Mouse (Mus musculus) liver, embryonic 12.5 days (tissue): ENCODE results near the gene Asb15. TPM values are rescaled to one million over a fixed set of nuclear protein-coding genes. Genes with fewer than 3 reads are reported as not detected.
A peak's percentile ranks its signal among the peaks of the same experiment; 100 is the strongest.

Source experiments
- ATAC-seq: fragments of 200-750 bp; cut with Nextera tagmentation; 2 replicates; pipeline ENCODE4 v1.8.0; 2017; ENCODE audit warnings: moderate number of reproducible peaks, mild to moderate bottlenecking, moderate library complexity
- H3K27ac ChIP-seq: fragments of 300-500 bp; sonication (generic); 2 replicates; pipeline ENCODE4 v1.5.1; 2016; ENCODE audit warnings: mild to moderate bottlenecking
- H3K27me3 ChIP-seq: fragments of 300-500 bp; sonication (generic); replicated peaks from 2 replicates; pipeline ENCODE4 v1.6.1; 2016; ENCODE audit warnings: mild to moderate bottlenecking, moderate library complexity
- H3K36me3 ChIP-seq: fragments of 300-500 bp; sonication (generic); 2 replicates; pipeline ENCODE4 v1.6.1; 2016; ENCODE audit warnings: mild to moderate bottlenecking, moderate library complexity
- H3K4me1 ChIP-seq: fragments of 300-500 bp; sonication (generic); 2 replicates; pipeline ENCODE4 v1.6.1; 2016
- H3K4me2 ChIP-seq: fragments of 300-500 bp; sonication (generic); 2 replicates; pipeline ENCODE4 v1.6.1; 2016; ENCODE audit warnings: mild to moderate bottlenecking, moderate library complexity
- H3K4me3 ChIP-seq: fragments of 300-500 bp; sonication (generic); 2 replicates; pipeline ENCODE4 v1.5.1; 2016; ENCODE audit warnings: mild to moderate bottlenecking, moderate library complexity
- H3K9ac ChIP-seq: fragments of 300-500 bp; sonication (generic); 2 replicates; pipeline ENCODE4 v1.6.1; 2016; ENCODE audit warnings: mild to moderate bottlenecking, moderate library complexity
- H3K9me3 ChIP-seq: fragments of 300-500 bp; sonication (generic); replicated peaks from 2 replicates; pipeline ENCODE4 v1.6.1; 2016; ENCODE audit warnings: mild to moderate bottlenecking, moderate library complexity
- WGBS: fragments of 180-500 bp; shearing (Covaris S2); methylation state at CpG from one replicate; pipeline ENCODE4 v1.1.7; 2016; ENCODE audit not compliant: insufficient replicate concordance; 5-methylcytosine and 5-hydroxymethylcytosine counted together
- polyA plus RNA-seq: library from polyadenylated mRNA; unstranded; fragments of >200 nt; fragmentation: Nextera tagmentation; extraction: Ambion mirVana; gene quantifications from 2 replicates; pipeline ENCODE4 v1.2.1, GENCODE M21; 2016

Gene Asb15
- polyA plus RNA-seq: 0.04 TPM in 1 of 2 replicates, not detected in the other

DNA sequence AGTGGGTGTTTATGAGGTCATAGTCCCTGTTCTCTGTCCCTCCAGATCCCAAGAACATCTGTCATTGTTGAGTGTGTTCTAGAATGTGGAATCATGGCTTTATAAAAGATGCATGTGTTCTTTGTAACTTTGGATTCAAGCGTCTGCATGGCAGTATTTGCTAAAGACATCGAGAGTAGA, at the start of gene Asb15:
TSS of gene Asb15 (plus strand) at position 81 of the 180 bp plus-strand sequence.
- peak within 1 kb of the TSS; percentile 56 for H3K27ac ChIP-seq
- 41% methylated on average over 2 of the region's 2 CpGs for WGBS
- ATAC-seq: no peak

DNA sequence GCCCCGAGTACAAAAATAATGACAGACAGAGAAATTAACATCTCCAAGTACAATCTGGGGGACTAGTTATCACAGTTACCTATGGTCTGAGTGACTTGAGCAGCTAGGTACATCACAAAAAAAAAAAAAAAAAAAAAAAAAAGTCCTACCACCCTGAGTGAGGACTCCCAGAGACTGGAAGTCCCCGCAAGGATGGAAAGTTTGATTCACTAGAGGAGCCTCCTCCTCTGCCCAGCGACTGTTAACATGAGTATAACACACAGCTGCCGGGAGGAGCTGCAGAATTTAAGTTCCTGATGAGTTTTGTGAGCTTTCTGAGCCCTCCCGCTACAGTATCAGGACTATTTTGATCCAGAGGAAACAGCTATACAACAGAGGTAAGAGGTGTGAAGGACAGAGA, 41.4 kb upstream of the Asb15 start:
- H3K4me1 ChIP-seq: no peaks in the 10 kb centered on the region
- no peak overlapping the region for H3K4me3 ChIP-seq
- no peak for ATAC-seq
- H3K36me3 ChIP-seq: no peaks in the 10 kb centered on the region
- H3K9me3 ChIP-seq: no peaks in the 10 kb centered on the region
- no peak overlapping the region for H3K27ac ChIP-seq
- H3K27me3 ChIP-seq: no peaks in the 10 kb centered on the region
- H3K4me2 ChIP-seq: no peak overlapping the region
- no peak overlapping the region for H3K9ac ChIP-seq
- 45% methylated on average over 5 of the region's 5 CpGs for WGBS

More for the DNA sequence above, at the start of gene Asb15:
- Histone ChIP-seq H3K4me2 (peak within 1 kb of the TSS; percentile 81), H3K9me3 (no peaks in the 10 kb centered on the region), H3K4me3 (peak within 1 kb of the TSS; percentile 87), H3K9ac (peak within 1 kb of the TSS; percentile 80), H3K27me3 (no peaks in the 10 kb centered on the region), H3K36me3 (peaks cover 21% of the 10 kb centered on the region), H3K4me1 (peaks cover 24% of the 10 kb centered on the region)

DNA sequence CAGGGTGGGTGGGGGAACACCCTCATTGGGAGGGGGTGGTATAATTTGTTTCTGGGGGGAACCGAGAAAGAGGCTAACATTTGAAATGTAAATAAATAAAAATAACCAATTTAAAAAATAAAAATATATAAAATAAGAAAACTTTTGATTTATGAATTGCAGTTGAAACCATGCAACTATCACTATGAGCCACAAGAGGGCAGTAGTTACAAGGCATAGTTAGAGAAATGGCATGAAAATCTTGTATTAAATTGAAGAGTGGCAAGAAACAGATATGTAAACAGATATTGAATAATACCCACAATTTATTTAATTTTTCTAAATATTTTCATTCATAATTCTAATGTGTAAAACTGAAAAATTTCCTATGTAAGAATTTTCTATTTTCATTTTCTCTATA, 37.6 kb upstream of the Asb15 start:
- Histone ChIP-seq H3K4me1 (no peaks in the 10 kb centered on the region), H3K9me3 (no peaks in the 10 kb centered on the region), H3K27me3 (no peaks in the 10 kb centered on the region), H3K36me3 (no peaks in the 10 kb centered on the region), H3K4me2 (no peak overlapping the region), H3K4me3 (no peak overlapping the region), H3K27ac (no peak overlapping the region), H3K9ac (no peak overlapping the region)
- 5% methylated on average over 1 of the region's 1 CpGs for WGBS
- ATAC-seq: no peak

DNA sequence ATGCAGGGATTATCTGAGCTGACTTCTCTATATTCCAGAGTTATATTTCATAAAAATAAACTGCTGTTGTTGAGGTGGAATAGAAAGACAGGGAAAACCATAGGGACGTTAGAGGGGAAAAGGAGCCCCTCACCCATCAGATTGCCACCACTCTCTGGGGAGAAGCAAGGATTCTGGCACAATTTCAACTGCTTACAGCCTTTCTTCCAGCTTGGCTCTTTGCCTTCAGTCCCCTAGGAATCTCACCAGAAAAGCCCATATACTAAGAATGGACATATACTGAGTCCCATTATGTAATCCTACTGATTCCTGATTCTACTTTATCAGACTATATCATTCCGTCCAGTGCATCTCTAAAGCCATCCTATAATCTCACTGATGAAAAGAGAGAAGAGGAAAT, 23.8 kb upstream of the Asb15 start:
- no peaks in the 10 kb centered on the region for H3K9me3 ChIP-seq
- ATAC-seq: no peak
- H3K4me3 ChIP-seq: no peak overlapping the region
- H3K4me2 ChIP-seq: no peak overlapping the region
- H3K27me3 ChIP-seq: no peaks in the 10 kb centered on the region
- H3K4me1 ChIP-seq: no peaks in the 10 kb centered on the region
- no peaks in the 10 kb centered on the region for H3K36me3 ChIP-seq
- 51% methylated on average over 2 of the region's 2 CpGs for WGBS
- H3K27ac ChIP-seq: no peak overlapping the region
- H3K9ac ChIP-seq: no peak overlapping the region

DNA sequence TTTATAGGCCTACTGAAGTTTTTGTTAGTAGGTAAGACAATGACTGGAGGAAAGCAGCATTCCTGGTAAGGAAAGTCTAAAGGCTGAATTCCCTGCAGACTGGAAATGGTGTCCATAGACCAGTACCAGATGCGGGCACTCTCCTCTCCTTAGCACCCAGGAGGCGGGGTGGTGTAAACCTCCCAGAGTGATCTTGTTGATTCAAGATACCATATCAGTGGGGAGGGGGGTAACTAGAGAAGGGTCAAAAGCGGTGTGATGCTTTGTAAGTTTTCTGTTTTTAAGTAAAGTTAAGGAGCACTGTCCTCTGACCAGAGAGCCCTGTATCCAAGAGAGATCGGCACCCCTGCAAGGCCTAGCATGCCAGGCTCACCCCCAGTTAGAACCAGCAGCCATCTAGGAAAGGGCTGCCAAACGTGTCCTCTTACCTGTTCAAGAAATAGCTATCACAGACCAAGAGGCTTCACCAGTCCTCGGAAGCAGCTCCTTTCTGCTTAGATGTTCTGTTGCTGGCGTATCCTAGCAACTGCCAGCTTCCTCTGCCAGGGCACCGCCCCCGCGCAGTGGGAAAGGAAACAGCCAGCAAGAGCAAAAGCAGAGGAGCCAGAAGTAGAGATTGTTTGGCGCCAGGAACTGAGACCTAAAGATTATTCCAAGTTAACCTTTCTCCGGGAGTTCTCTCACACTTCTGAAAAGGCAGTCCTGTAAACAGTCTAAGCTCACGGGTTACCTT, 13.2 kb upstream of the Asb15 start, which contains the start of gene Iqub:
TSS of gene Iqub (minus strand) at position 516 of the 733 bp plus-strand sequence.
- H3K4me3 ChIP-seq: no peak within 1 kb of the TSS
- ATAC-seq: 0 out of 2 replicates have a peak, but pooled peaks have one; percentile 5
- 25% methylated on average over 13 of the region's 13 CpGs for WGBS
- H3K9ac ChIP-seq: no peak within 1 kb of the TSS
- H3K27me3 ChIP-seq: no peaks in the 10 kb centered on the region
- 0 out of 2 replicates have a peak, but pooled peaks cover 5% of the 10 kb centered on the region for H3K4me1 ChIP-seq
- H3K36me3 ChIP-seq: peaks cover 18% of the 10 kb centered on the region
- no peak within 1 kb of the TSS for H3K27ac ChIP-seq
- H3K4me2 ChIP-seq: no peak within 1 kb of the TSS
- H3K9me3 ChIP-seq: no peaks in the 10 kb centered on the region

DNA sequence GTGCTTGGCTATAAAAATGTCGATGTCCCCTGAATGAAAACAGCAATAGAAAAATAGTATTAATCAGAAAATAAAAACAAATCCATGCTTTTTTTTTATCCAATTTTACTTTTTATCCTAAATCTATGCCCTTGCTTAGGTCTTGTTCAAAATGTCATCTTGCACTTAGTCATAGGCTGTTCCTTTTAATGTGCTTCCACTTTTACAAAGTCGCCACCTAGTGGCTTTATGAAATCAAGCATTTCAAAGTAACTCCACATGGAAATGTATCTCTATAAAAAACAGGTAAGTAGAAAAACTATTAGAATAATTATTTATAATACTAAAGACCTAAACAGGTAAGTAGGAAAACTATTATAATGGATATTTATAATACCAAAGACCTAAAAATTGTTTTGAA, 11.7 kb upstream of the Asb15 start:
- ATAC-seq: no peak
- no peak overlapping the region for H3K27ac ChIP-seq
- 36% methylated on average over 2 of the region's 2 CpGs for WGBS
- no peak overlapping the region for H3K4me3 ChIP-seq
- H3K27me3 ChIP-seq: no peaks in the 10 kb centered on the region
- no peak overlapping the region for H3K4me2 ChIP-seq
- H3K9ac ChIP-seq: no peak overlapping the region
- H3K9me3 ChIP-seq: no peaks in the 10 kb centered on the region
- H3K4me1 ChIP-seq: 0 out of 2 replicates have a peak, but pooled peaks cover 5% of the 10 kb centered on the region
- H3K36me3 ChIP-seq: peaks cover 29% of the 10 kb centered on the region

DNA sequence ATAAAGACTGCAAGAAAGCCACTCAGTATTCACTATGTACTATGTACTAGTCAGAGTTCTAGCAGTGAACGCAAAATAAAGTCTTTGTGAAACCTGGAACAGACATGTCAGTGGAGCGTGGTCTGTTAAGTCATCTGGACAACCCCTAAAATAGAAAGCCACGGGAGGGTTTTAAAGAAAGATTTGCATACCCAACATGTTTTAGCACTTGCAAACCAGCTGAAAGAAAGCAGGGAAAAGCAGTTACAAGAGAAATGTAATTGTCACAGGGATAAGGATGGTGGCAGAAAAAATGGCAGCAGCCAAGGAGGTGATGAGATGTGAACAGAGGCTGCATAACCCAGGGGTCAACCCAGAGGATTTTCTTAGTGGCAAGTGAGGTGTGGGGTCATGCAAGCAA, 2.2 kb upstream of the Asb15 start:
- peak overlapping the region; percentile 87; the same call in 1 of the 2 replicates for H3K4me3 ChIP-seq
- peaks cover 40% of the 10 kb centered on the region for H3K36me3 ChIP-seq
- no peaks in the 10 kb centered on the region for H3K9me3 ChIP-seq
- H3K9ac ChIP-seq: no peak overlapping the region
- H3K4me1 ChIP-seq: peaks cover 24% of the 10 kb centered on the region
- peak overlapping the region; percentile 81 for H3K4me2 ChIP-seq
- ATAC-seq: no peak
- 77% methylated on average over 3 of the region's 3 CpGs for WGBS
- no peak overlapping the region for H3K27ac ChIP-seq
- H3K27me3 ChIP-seq: no peaks in the 10 kb centered on the region

DNA sequence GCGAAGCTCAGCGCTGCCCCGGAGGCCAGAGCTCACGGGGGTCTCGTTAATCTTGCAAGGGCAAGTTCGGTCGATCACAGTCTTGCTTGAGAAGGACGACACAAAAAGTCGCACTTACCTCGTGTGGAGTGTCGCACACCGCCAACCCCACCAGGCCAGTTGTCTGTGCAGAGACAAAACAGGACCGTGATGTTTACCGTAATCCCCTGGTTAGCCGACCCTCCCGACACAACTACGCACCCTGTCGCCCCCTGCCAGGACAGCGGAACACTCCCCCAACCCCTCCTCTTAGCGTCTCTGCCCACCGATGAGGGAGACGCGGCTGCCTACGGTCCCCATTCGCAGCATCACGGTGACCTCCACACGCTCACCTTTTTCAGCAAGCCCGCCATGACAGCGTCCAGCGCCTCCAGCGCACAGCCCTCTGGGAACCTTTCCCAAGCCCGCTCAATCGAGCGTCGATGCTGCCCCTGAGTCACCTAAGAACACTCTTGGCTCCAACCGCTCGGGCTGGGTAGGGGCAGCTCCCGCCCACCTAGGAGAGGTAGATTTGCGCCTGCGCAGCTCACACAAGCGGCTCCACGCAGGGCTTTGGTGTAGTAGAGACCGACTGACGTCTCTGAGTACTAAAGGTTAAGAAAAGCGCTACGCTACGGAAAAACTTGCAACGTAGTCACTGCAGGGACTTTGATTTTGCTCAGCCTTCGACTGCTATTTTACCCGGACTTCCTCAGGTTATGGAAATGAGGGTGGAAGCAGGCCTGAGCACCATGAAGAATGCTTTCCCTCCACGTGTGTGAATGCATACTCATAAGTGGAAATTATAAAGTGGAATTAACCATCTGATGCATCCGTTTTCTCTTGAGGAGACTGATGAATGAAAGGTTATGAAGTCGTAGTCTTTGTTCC, 535 bp upstream of the Asb15 start, which contains the start of gene Ndufa5:
TSS of gene Ndufa5 (minus strand) at position 859 of the 909 bp plus-strand sequence.
- peak within 1 kb of the TSS; percentile 56 for H3K27ac ChIP-seq
- peak within 1 kb of the TSS; percentile 80 for H3K9ac ChIP-seq

DNA sequence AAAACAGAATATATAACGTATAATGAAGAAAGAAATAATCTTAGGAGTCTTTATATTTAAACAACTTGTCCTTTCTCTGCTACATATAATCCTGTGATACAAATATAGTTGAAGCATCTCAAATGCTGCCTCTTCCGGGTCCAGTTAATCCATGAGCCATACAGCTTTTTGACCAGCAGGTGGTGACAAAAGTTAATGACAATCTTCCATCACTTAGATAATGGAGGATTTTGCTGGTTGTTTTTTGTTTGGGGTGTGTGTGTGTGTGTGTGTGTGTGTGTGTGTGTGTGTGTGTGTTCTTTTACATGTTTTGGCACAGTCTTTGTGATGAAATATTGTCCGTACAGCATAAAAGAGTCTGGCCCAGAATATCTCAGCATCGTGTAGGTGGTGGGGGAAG, 2.2 kb downstream of the Asb15 start:
- Histone ChIP-seq H3K27me3 (no peaks in the 10 kb centered on the region), H3K27ac (no peak overlapping the region), H3K4me3 (0 out of 2 replicates have a peak overlapping the region, but pooled peaks have one; percentile 1), H3K4me2 (peak overlapping the region; percentile 44), H3K9ac (no peak overlapping the region), H3K36me3 (peaks cover 3% of the 10 kb centered on the region), H3K9me3 (no peaks in the 10 kb centered on the region), H3K4me1 (peaks cover 24% of the 10 kb centered on the region)
- ATAC-seq: no peak
- 13% methylated on average over 4 of the region's 4 CpGs for WGBS

More for the DNA sequence above, 535 bp upstream of the Asb15 start, which contains the start of gene Ndufa5:
- Histone ChIP-seq H3K9me3 (no peaks in the 10 kb centered on the region), H3K4me2 (peak within 1 kb of the TSS; percentile 81), H3K4me3 (peak within 1 kb of the TSS; percentile 87), H3K27me3 (no peaks in the 10 kb centered on the region), H3K36me3 (peaks cover 23% of the 10 kb centered on the region), H3K4me1 (peaks cover 24% of the 10 kb centered on the region)
- peak; percentile 99 for ATAC-seq
- WGBS: under 1% methylated on average over 52 of the region's 53 CpGs

DNA sequence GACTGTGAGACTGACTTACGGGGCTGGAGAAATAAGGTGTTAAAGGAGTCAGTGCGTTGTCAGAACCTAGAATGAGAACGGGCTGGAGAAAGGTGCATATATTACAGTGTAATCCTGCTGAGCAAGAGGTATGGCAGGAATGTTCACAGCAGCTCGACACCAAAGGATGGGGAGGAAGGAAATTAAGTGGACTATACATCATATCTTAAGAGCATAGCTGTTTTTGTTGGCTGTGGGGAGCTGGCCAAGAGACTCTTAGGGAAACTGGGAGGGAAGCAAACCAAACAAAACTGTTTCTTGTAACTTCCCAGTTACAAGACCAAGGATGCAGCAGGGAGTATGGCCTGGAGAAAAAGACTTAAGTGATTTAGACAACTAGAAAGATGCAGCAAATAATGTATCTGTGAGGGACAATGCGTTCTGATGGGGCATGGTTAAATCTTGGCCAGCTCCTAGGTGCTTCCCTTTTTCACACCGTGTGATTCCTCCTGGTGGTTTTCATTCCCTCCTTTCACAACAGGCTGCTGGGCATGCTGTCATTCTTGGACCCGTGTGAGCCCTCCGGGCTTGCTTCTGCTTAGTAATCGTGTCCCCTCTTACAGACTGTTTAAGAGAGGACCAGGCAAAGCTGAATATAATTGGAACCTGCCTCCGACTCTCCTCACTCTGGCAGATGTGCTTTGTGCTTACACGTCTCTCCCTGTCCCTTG, 2.9 kb downstream of the Asb15 start:
- WGBS: 45% methylated on average over 11 of the region's 11 CpGs
- no peak overlapping the region for H3K9ac ChIP-seq
- peaks cover 20% of the 10 kb centered on the region for H3K4me1 ChIP-seq
- peak overlapping the region; percentile 44 for H3K4me2 ChIP-seq
- H3K27me3 ChIP-seq: no peaks in the 10 kb centered on the region
- H3K36me3 ChIP-seq: no peaks in the 10 kb centered on the region; the same call in 1 of the 2 replicates
- no peak for ATAC-seq
- H3K27ac ChIP-seq: no peak overlapping the region
- H3K4me3 ChIP-seq: no peak overlapping the region
- no peaks in the 10 kb centered on the region for H3K9me3 ChIP-seq

DNA sequence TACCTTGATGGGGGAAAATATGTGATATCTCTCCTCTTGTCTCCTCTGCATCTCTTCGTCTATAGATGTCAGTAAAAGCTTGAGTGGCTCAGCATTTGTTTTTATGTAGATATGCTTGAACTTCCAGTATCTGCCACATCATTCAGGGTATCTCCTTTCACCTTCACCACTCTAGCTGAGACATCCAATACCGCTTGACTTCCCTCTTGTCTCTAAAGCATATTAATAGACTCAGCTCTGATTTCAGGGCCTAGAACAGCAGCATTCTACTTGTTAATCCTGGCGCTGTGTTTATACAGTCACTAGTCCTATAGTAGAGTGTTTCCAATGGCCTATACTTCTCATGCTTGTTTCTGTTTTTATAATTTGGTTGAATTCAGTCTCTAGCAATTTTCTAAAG, 4.9 kb downstream of the Asb15 start:
- Histone ChIP-seq H3K4me3 (no peak overlapping the region), H3K27me3 (no peaks in the 10 kb centered on the region), H3K27ac (no peak overlapping the region), H3K4me1 (peaks cover 9% of the 10 kb centered on the region), H3K9me3 (no peaks in the 10 kb centered on the region), H3K4me2 (no peak overlapping the region), H3K36me3 (no peaks in the 10 kb centered on the region), H3K9ac (no peak overlapping the region)
- ATAC-seq: no peak
- 61% methylated on average over 3 of the region's 3 CpGs for WGBS
